ENCODE assay signal across 9 mouse cellular contexts in the genomic region with DNA sequence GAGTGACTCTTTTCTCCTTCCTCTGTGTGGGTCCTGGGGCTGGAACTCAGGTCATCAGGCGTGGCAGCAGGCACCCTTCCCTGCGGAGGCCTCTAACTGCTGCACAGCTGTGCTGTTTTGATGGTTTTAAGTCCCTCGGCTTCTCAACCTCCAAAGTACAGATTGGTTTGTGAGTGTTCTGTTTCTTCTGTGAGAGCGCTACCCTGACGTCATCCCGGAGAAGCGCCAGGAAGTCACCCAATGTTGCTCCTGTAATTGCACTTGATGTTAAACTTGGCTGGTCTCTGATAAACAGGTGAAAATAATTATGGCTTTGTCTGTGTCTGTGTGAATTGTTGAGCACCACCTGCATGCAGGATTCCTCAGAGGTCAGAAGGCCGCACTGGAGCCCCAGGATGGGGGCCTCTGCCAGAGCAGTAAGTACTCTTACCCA. TPM values are rescaled to one million over a fixed set of nuclear protein-coding genes. Genes with fewer than 3 reads are reported as not detected.
A peak's percentile ranks its signal among the peaks of the same experiment; 100 is the strongest.
DNase-seq lines count a peak whose midpoint lies in the region; ATAC-seq lines count a peak whose summit lies in the region.
"Had no signal": no experiment of that assay in that cellular context is flagged by ENCODE, and none has a peak within 500 bp of the region (broad histone marks: within the 10 kb centered on the region; RNA-seq: fewer than 3 reads in every experiment).

No protein-coding gene starts in this region.

- 73% methylated on average over 8 of the region's 8 CpGs for WGBS in forebrain, embryonic 16.5 days

- no peak overlapping the region for H3K27ac ChIP-seq in forebrain, embryonic 16.5 days (ENCODE audit: low read length)
- H3K27ac ChIP-seq: liver, embryonic 14.5 days had no signal

- no peak overlapping the region for H3K9ac ChIP-seq in forebrain, embryonic 16.5 days (replicated peaks; ENCODE audit: low read depth, low read length)
- H3K9ac ChIP-seq: liver, embryonic 14.5 days had no signal

- ATAC-seq in neutrophil, adult 5-6 weeks (ENCODE audit: extremely low read depth, insufficient number of reproducible peaks, low FRiP score, poor library complexity, severe bottlenecking) = peak; percentile 23; the same call in 1 of the 2 replicates
- no peak for ATAC-seq in forebrain, embryonic 16.5 days

- no peaks in the 10 kb centered on the region for H3K9me3 ChIP-seq in forebrain, embryonic 16.5 days (ENCODE audit: control insufficient read depth, low read length)

- H3K36me3 ChIP-seq in forebrain, embryonic 16.5 days (ENCODE audit: control insufficient read depth, insufficient read depth) = no peaks in the 10 kb centered on the region

- peak; percentile 34 for DNase-seq in kidney, adult 18-20 months
- no peak for DNase-seq in kidney, adult 11 months
- peak; percentile 29 for DNase-seq in gastrocnemius, postnatal 25 days
- peak; percentile 23 to 39 for DNase-seq in kidney, adult 8-10 months
- DNase-seq in urinary bladder, postnatal 4 days (ENCODE audit: low spot score in 2 of 2) = no peak
- DNase-seq in frontal cortex, postnatal 10 days (ENCODE audit: low spot score in 2 of 2) = no peak

- no peaks in the 10 kb centered on the region for H3K4me1 ChIP-seq in forebrain, embryonic 16.5 days (replicated peaks; ENCODE audit: control insufficient read depth, insufficient read depth, low read length)

- no peak overlapping the region for H3K4me3 ChIP-seq in forebrain, embryonic 16.5 days (replicated peaks; ENCODE audit: low read length)

- no peaks in the 10 kb centered on the region for H3K27me3 ChIP-seq in forebrain, embryonic 16.5 days (replicated peaks; ENCODE audit: control insufficient read depth, insufficient read depth, low read length)

- no peak overlapping the region for H3K4me2 ChIP-seq in forebrain, embryonic 16.5 days (ENCODE audit: low read length)

RNA-seq across cellular contexts. Expression of a gene that starts 31.4 kb away (rescaled TPM):
- total RNA-seq in gastrocnemius, postnatal 25 days (2021) = 10 to 100 TPM; 12.3 to 12.9 TPM
- 43.5 and 43.6 TPM in 2 replicates for total RNA-seq in neutrophil, adult 5-6 weeks (2017)
- 14.2 and 16.9 TPM in 2 replicates for polyA plus RNA-seq in forebrain, embryonic 16.5 days (2015; fragmentation: Nextera tagmentation; extraction: Ambion mirVana)

RNA-seq across cellular contexts. Expression of a gene that starts 51.0 kb away (rescaled TPM):
- 10 to 100 TPM; 13.2 to 13.5 TPM for total RNA-seq in gastrocnemius, postnatal 25 days (2021)
- total RNA-seq in neutrophil, adult 5-6 weeks (2017) = 16.0 and 21.5 TPM in 2 replicates
- 107 and 110 TPM in 2 replicates for polyA plus RNA-seq in forebrain, embryonic 16.5 days (2015; fragmentation: Nextera tagmentation; extraction: Ambion mirVana)

Comparison
In these comparisons a context has a peak if more than half of its experiments do, and no peak if none do; other contexts are left out.
1. DNase-seq: peak in kidney, adult 18-20 months (single experiment), gastrocnemius, postnatal 25 days (single experiment) and kidney, adult 8-10 months (2 of 2); none in kidney, adult 11 months (single experiment), urinary bladder, postnatal 4 days (0 of 2) and frontal cortex, postnatal 10 days (0 of 2).